Mouse (Mus musculus) macrophage (primary cell): ENCODE measurements at regions not wholly inside any gene's neighbourhood (a gene's known extent, or its start where the extent isn't known, plus 50 kb on each side); places are given as distances from the start of the nearest gene placed in this dataset.
A peak's percentile ranks its signal among the peaks of the same experiment; 100 is the strongest.

Experiments
- H3K27ac ChIP-seq: fragments of 350-480 bp; formaldehyde crosslinking; 2 replicates; pipeline ENCODE4 v1.9.0; 2021
- H3K36me3 ChIP-seq: fragments of 350-480 bp; formaldehyde crosslinking; 2 replicates; pipeline ENCODE4 v1.9.0; 2021; ENCODE audit errors: inconsistent target
- H3K4me3 ChIP-seq: fragments of 350-480 bp; formaldehyde crosslinking; 2 replicates; pipeline ENCODE4 v1.9.0; 2021; ENCODE audit errors: inconsistent target
- H3K79me2 ChIP-seq: fragments of 350-480 bp; formaldehyde crosslinking; 2 replicates; pipeline ENCODE4 v1.9.0; 2021; ENCODE audit errors: inconsistent target
- WGBS: methylation state at CpG from one replicate; pipeline ENCODE4 v1.1.7; 2026; ENCODE audit warnings: inconsistent platforms; ENCODE audit not compliant: missing documents; 5-methylcytosine and 5-hydroxymethylcytosine counted together

DNA sequence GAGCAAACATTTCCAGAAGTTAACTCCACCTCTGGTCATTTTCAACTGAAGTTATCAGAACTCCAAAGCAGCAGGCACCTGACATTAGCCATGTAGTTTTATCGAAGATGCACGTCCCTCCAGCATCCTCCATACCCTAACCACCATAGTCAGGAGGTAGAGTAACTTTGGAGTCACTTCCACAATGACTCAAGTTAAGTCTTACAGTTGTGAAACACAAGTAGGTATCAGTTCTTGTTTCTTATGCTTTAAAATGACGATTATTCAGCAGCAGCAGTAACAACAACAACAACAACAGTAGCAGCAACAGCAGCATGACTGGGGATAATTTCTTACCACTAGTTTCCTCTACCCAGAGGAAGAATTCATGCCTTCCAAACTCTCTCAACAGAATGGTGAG lies 51.3 kb upstream of the Tank start:
- H3K27ac ChIP-seq: no peak overlapping the region

DNA sequence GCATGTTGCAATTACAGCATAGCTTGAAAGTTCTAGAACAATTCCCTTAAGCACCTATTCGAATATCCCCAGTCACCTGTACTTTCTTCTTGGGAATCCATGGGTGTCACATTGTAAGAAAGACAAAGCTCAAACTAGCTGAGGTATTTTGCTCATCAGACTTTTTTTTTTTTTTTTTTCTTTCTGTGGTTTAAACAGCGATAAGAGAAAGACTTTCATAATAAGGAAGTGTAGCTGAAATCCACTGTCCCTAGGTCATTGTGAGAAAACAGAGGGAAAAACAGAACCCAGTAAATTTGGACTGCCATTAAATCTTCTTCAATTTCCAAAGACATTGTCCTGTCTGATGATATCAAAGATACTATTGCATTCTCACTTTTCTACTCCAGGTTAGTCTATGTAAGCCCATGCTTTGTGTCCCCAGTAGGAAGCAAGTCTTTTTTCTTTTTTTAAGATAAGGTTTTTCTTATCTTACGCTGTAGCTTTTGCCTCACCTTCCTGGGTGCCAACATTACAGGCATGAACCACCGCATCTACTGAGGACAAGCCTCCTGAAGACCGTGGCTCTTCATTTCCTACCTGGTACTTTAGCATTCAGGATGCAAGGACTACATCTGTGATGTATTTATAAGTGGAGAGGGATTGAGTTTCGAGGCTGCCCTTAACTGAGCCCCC lies 54.2 kb upstream of the Tank start:
- Histone ChIP-seq H3K79me2 (no peaks in the 10 kb centered on the region), H3K27ac (no peak overlapping the region), H3K36me3 (no peaks in the 10 kb centered on the region), H3K4me3 (no peak overlapping the region)
- 79% methylated on average over 6 of the region's 6 CpGs for WGBS

More for the DNA sequence above, 51.3 kb upstream of the Tank start:
- 51% methylated on average over 3 of the region's 3 CpGs for WGBS
- no peaks in the 10 kb centered on the region for H3K79me2 ChIP-seq
- H3K4me3 ChIP-seq: no peak overlapping the region
- no peaks in the 10 kb centered on the region for H3K36me3 ChIP-seq

DNA sequence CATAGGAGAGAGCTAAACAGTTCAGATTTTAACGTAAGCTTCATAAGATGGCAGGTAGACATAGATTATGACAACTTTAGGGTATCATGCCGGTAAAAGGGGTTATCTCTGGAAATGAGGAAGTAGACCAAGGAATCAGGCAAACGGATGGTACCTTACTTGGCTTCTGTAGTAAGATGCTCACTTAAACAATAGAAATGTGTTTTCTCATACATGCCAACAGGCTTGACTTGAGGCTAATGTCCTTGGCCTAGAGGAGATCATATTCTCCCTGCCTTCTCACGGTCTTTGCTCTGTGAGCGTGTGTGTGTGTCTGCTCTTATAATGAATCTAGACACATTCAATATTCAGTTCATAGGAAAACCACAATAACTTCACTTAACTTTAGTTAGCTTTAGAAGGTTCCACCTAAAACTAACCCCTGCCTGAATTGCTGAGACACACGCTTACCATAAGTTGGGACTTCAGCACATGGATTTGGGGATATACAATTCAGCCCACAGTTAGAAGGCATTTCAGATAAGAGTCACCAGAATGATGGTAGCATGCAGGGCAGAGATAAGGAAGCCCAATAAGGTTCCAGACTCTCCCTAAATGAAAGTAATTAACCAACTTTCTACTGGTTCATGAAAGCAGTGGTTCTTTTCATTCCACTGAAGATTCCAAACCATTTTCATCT lies 63.8 kb upstream of the Tank start:
- Histone ChIP-seq H3K36me3 (no peaks in the 10 kb centered on the region), H3K79me2 (no peaks in the 10 kb centered on the region), H3K4me3 (no peak overlapping the region), H3K27ac (peak overlapping the region; percentile 72)
- 57% methylated on average over 6 of the region's 6 CpGs for WGBS

DNA sequence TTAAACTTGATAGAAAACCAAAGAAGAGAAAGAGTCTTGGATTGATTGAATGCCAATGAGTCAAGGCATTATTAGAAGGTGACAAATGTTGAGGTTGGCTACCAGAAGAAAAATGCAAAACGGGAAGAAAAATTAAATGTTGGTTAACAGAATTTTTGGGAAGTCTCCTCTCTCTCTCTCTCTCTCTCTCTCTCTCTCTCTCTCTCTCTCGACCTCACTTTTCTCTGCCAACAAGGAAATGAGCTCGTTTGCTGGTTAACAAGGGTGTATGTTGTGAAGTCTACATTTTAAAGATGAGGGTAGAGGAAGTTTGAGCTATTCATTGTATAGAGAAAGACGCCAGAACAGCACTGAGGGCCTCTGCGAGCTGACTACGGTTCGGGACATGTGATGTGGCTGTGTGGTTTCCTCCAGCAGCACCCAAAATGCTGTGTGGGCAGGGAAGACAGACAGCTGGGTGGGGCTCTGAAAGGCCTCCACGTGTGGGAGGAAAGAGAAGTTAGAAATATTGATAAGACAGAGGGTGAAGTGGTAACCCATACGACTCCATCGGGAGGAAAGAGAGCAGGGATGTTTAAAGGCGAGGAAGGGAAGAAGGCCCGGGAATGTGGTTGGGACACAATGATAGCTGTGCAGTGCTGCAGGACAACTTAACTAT lies 64.5 kb upstream of the Tank start:
- WGBS: 3% methylated on average over 12 of the region's 12 CpGs
- Histone ChIP-seq H3K4me3 (no peak overlapping the region), H3K27ac (peak overlapping the region; percentile 72), H3K79me2 (no peaks in the 10 kb centered on the region), H3K36me3 (no peaks in the 10 kb centered on the region)

DNA sequence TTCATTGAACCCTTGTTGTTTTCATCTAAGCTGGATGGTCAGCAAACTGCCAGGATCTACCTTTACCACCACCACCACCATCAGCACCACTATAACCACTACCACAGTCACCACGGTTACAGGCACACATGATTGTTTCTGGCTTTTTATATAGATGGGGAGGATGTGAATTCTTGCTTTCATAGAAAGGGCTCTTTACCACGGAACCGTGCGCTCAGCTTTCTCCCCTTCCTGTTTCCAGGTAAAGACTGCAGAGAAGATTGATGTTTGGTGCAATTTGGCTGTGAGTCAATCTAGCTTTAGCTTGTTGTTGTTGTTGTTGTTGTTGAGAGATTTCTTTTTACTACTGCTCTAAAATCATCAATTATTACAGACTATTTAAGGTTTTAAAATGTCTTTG lies 74.8 kb upstream of the Tank start:
- no peak overlapping the region for H3K4me3 ChIP-seq
- no peaks in the 10 kb centered on the region for H3K79me2 ChIP-seq
- 63% methylated on average over 4 of the region's 4 CpGs for WGBS
- no peaks in the 10 kb centered on the region for H3K36me3 ChIP-seq
- no peak overlapping the region for H3K27ac ChIP-seq

DNA sequence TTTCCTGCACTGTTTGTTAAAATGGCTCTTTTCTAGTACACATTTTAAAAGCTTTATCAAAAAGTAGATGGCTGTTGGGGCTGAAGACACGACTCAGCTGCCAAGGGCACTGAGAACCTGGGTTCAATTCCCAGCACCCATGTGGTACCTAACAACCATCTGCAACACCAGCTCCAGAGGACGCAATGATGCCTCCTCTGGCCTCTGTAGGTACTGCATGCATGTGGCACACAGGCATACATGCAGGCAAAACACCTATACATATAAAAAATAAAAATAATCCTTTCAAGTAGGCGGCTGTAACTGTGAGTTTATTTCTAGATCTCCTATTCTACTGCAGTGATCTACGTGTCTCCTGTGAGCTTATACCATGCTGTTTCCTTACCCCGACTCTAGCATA lies 76.5 kb upstream of the Tank start:
- Histone ChIP-seq H3K27ac (no peak overlapping the region), H3K36me3 (no peaks in the 10 kb centered on the region), H3K79me2 (no peaks in the 10 kb centered on the region), H3K4me3 (no peak overlapping the region)
- WGBS: 95% methylated on average over 5 of the region's 5 CpGs

DNA sequence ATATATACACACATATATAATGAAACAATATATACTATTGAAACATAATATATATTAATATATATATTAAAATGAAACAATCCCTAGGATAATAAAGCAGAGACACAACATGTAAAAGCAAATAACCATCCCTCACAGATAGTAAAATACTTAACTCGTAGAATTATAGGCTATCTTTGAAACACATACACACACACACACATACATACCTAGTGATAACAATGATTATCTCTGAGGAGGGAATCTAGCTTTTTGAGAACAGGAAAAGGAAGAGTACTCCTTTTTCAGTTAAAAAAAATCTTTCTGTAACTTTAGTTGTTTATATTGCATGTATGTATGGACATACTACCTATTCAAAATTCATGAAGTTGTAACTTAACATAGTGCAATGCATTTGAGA lies 79.1 kb upstream of the Tank start:
- no peaks in the 10 kb centered on the region for H3K36me3 ChIP-seq
- 91% methylated on average over 1 of the region's 1 CpGs for WGBS

DNA sequence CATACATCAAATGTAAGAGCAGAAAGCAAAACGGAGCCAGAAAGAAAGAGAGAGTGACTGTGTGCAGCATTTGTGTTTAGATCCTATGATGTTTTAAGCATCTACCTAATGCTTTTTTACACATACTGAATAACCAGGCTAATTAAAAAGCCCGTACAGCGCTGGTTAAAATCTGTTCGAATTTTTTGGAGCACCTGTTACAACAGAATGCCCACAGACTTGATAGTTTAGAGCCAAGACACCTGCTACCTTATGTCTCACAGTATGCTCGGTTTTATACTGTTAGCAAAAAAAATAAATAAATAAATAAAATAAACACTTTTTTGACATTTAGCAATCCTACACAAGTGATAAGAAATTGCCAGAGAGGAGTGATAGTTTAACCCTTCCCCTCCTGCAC lies 80.5 kb upstream of the Tank start:
- 81% methylated on average over 5 of the region's 5 CpGs for WGBS
- H3K4me3 ChIP-seq: no peak overlapping the region

More for the DNA sequence above, 79.1 kb upstream of the Tank start:
- Histone ChIP-seq H3K79me2 (no peaks in the 10 kb centered on the region), H3K27ac (no peak overlapping the region), H3K4me3 (no peak overlapping the region)

DNA sequence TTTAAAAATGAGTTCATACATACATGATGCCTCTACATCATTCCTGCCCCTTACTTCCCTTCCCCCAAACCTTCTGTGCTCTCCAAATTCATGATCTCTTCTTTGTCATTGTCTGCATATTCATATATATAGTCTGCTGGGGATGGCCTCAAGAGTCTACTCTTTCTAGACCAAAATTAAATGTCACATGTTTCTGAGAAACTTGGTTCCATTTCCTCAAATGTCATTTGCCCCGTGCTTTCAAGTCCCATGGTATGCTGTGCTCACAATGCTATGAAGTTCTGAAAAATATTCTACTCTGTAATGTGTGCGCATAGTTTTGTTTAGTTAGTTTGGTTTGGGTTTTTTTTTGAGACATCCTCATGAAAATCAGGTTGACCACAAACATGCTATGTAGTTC lies 81.4 kb upstream of the Tank start:
- Histone ChIP-seq H3K4me3 (no peak overlapping the region), H3K27ac (no peak overlapping the region), H3K36me3 (no peaks in the 10 kb centered on the region), H3K79me2 (no peaks in the 10 kb centered on the region)
- 63% methylated on average over 2 of the region's 2 CpGs for WGBS

More for the DNA sequence above, 80.5 kb upstream of the Tank start:
- no peak overlapping the region for H3K27ac ChIP-seq
- no peaks in the 10 kb centered on the region for H3K36me3 ChIP-seq
- H3K79me2 ChIP-seq: no peaks in the 10 kb centered on the region

DNA sequence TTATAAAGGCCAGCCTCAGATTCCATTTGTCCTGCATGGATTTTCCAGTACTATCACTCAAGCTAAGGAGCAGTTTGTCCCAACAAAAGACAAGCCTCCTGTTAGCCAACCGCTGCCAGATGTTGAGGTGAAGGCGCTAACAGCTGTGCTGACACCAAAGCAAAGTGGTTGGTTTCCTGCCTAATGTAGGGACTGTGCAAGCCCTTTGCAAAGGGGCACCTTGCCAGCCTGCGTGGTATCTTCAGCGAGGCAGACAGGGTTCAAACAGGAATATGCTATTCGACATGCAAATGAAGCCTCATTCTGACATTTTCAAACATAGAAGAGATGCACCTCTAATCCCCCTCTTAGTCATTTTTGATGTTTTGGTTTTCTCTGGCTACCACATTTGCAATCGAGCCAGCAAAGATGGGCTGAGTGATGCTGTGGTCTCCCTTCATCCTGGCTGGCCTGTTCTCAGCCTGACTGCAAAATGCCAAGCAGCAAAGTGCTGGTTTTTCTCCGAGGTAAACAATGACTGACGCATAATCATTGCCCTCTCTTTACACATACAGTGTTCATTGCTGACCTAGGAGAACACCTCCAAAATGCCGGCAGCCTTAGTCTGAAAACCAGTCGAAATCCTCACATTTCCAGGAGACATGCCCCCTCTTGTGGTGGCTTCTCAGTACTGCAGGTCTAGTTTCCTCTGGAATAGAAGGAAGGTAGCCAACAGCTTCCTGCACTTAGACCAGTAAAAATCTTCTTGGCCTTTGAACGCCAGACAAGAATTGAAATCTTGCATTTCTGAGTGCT lies 84.3 kb upstream of the Tank start:
- Histone ChIP-seq H3K36me3 (no peaks in the 10 kb centered on the region), H3K79me2 (no peaks in the 10 kb centered on the region), H3K27ac (no peak overlapping the region), H3K4me3 (no peak overlapping the region)
- WGBS: 25% methylated on average over 11 of the region's 11 CpGs

DNA sequence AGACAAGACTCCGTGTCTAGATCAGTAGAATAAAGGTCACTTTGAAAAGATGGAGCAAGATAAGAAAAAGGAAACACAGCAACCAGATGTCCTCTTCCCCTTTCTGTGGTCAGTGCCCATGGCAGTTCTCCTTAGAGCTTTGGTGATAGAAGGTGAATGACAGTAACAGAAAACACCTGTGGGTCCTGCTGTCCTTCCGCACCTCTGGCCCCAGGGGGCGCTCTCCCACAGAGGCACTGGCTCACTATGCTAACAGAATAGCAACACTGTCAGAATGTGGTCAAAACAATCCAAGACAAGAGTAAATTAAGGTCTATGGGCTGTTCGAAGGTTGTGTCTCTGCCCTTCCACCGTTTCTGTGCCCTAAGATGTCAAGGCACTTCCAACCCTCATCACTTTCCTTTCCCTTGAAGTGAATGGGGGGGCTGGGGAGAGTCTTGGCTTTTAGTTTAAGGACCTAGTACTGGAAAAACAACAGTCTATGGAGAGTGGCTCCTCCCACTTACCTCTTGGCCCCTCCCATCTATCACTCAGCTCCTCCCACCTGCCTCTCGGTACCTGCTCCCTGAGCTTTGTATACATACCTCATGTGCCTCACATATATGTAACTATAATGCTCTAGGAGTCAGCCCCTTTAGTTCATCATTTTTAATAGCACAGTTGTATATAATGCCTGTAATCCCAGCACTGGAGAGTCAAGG lies 86.2 kb upstream of the Tank start:
- no peak overlapping the region for H3K4me3 ChIP-seq
- H3K27ac ChIP-seq: no peak overlapping the region
- WGBS: 51% methylated on average over 6 of the region's 6 CpGs
- H3K36me3 ChIP-seq: no peaks in the 10 kb centered on the region
- H3K79me2 ChIP-seq: no peaks in the 10 kb centered on the region

DNA sequence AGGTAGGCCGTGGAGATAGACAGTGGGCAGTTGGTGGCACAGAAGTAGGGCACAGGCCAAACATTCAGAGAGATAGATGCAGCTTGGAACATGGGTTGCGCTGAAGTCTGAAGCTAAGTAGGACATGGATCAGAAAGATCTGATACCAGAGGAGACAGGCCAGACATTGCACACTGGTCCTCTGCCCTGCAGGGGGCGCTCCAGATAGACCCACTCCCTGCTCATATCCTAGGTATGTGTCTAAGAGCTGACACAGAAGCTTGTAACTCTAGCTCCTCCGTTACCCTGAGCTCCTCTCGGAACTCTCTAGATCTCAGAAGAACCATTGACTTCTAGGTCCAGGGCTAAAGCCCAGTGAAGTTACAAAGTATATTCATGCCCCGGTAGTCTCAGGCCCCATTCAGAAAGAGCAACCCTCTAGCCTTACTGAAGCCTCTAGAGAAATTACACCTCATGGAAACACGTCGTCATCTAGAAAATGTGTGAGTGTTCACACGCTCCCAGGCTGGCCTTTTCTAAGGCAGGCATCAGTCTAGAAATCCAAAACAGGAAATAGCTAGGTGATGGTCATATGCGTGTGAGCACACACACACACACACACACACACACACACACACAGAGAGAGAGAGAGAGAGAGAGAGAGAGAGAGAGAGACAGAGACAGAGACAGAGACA lies 87.8 kb upstream of the Tank start:
- Histone ChIP-seq H3K36me3 (no peaks in the 10 kb centered on the region), H3K27ac (no peak overlapping the region)
- 91% methylated on average over 9 of the region's 10 CpGs for WGBS

DNA sequence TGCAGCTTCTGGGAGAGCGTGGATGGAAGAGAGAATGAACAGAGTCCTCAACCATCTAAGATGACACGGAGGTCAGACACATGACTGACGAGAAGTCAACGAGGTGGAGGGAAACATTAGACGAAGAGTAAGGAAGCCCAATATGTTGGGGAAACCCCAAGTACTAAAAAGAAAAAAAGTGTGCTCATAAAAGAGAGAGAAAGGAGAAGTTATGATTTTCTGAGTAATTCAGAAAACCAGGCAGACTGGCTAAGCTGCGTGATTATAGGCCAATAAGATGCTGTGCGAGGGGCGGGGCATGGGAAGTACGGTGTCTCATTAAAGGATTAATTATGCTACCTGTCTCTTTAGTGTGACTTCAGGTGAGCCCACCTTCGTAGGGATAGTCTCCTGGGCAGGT lies 88.6 kb upstream of the Tank start:
- no peak overlapping the region for H3K4me3 ChIP-seq
- 49% methylated on average over 10 of the region's 10 CpGs for WGBS
- H3K79me2 ChIP-seq: no peaks in the 10 kb centered on the region
- H3K27ac ChIP-seq: no peak overlapping the region
- H3K36me3 ChIP-seq: no peaks in the 10 kb centered on the region

More for the DNA sequence above, 87.8 kb upstream of the Tank start:
- Histone ChIP-seq H3K79me2 (no peaks in the 10 kb centered on the region), H3K4me3 (no peak overlapping the region)

DNA sequence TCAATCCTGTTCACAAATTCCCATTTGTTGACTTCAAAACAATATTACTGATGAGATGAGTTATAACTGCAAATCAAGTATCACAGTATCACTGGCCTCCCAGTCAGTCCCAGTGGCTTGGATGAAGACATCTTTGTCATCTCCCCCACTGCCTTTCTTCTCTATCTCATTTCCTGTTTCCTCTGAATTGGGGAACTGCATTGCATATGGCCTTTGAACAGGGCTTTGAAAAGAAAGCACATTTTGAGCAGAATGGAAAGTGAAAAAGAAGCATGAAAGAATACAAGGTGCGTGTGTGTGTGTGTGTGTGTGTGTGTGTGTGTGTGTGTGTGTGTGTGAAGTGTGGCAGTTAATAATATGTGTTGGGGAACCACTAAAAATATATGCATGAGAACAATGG lies 94.6 kb upstream of the Tank start:
- Histone ChIP-seq H3K27ac (no peak overlapping the region), H3K79me2 (no peaks in the 10 kb centered on the region), H3K4me3 (no peak overlapping the region), H3K36me3 (no peaks in the 10 kb centered on the region)
- 17% methylated on average over 1 of the region's 1 CpGs for WGBS
